Mouse (Mus musculus): ENCODE measurements at regions not wholly inside any gene's neighbourhood (a gene's known extent, or its start where the extent isn't known, plus 50 kb on each side); places are given as distances from the start of the nearest gene placed in this dataset.

GRCm38 (mm10) chr11:56092891-56093290 lies 52.1 kb upstream of the Nmur2 start:
- TF ChIP-seq CTCF (IDR thresholded peaks at IDR 0.05 in 2 of 3, conservative IDR thresholded peaks at IDR 0.05 in 1 of 3; ENCODE audit: control insufficient read depth in 1 of 3, insufficient read depth in 1 of 3, low read depth in 2 of 3, low read length in 3 of 3, poor library complexity in 1 of 3, severe bottlenecking in 1 of 3): no peak
- TF ChIP-seq POLR2A (IDR thresholded peaks at IDR 0.05; ENCODE audit: control insufficient read depth in 1 of 2, insufficient read depth in 1 of 2, low read depth in 1 of 2, low read length in 2 of 2, poor library complexity in 1 of 2): no peak
- no peak for TF ChIP-seq USF2 (IDR thresholded peaks at IDR 0.05; ENCODE audit: borderline replicate concordance in 1 of 2, insufficient read depth in 1 of 2, low read depth in 1 of 2, low read length in 2 of 2)
- no peak for TF ChIP-seq BHLHE40 (IDR thresholded peaks at IDR 0.05; ENCODE audit: borderline replicate concordance, low read depth, low read length)
- no peak for TF ChIP-seq TBP (IDR thresholded peaks at IDR 0.05; ENCODE audit: low read depth, low read length)
- no peak for TF ChIP-seq KAT2A (conservative IDR thresholded peaks at IDR 0.05; ENCODE audit: low read depth, low read length)
- TF ChIP-seq ZC3H11A (IDR thresholded peaks at IDR 0.05; ENCODE audit: low read depth, low read length): no peak
- no peak for TF ChIP-seq HCFC1 (IDR thresholded peaks at IDR 0.05; ENCODE audit: low read depth, low read length)
- TF ChIP-seq POLR2AphosphoS2 (IDR thresholded peaks at IDR 0.05; ENCODE audit: low read length): no peak
- no peak for TF ChIP-seq MAFK (IDR thresholded peaks at IDR 0.05; ENCODE audit: borderline replicate concordance, low read depth, low read length)
- TF ChIP-seq MXI1 (IDR thresholded peaks at IDR 0.05; ENCODE audit: low read depth, low read length): no peak
- no peak for TF ChIP-seq ZNF384 (IDR thresholded peaks at IDR 0.05; ENCODE audit: low read depth, low read length)
- no peak for TF ChIP-seq CHD1 (IDR thresholded peaks at IDR 0.05; ENCODE audit: low read depth, low read length)
